Mouse (Mus musculus): ENCODE data around the gene Csf3r. TPM values are rescaled to one million over a fixed set of nuclear protein-coding genes. Genes with fewer than 3 reads are reported as not detected.

Gene Csf3r
- polyA plus RNA-seq, 1 experiment: 2.2 TPM

DNA sequence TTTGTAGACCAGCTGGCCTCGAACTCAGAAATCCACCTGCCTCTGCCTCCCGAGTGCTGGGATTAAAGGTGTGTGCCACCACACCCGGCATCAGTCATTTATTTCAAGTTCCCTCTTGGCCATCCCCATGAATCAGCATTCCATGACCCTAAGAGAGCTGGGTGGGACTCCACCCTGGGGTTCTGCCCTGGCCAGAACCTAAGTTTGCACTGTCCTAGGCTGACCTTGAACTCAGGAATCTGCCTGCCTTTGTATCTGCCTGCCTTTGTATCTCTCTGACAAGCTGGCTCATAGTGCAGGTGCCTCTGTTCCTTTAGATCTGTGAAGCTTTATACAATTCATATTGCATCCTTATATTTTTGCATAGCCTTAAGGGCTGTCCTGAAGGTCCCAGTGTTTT, 32.1 kb upstream of the Csf3r start:
- 63% methylated on average over 3 of the region's 3 CpGs for WGBS
- Histone ChIP-seq H3K27me3 (replicated peaks; ENCODE audit: control insufficient read depth, insufficient read depth, low read length) (no peaks in the 10 kb centered on the region; the same call in 1 of the 2 replicates), H3K4me1 (ENCODE audit: control insufficient read depth, insufficient read depth, low read length) (no peaks in the 10 kb centered on the region), H3K27ac (ENCODE audit: insufficient read depth, low read depth, low read length) (no peak overlapping the region), H3K36me3 (ENCODE audit: control insufficient read depth, insufficient read depth, low read length) (no peaks in the 10 kb centered on the region), H3K4me3 (ENCODE audit: insufficient read depth, low read depth, low read length) (no peak overlapping the region)
- TF ChIP-seq POLR2A (IDR thresholded peaks at IDR 0.05; ENCODE audit: low read depth, low read length) (no peak), CTCF (conservative IDR thresholded peaks at IDR 0.05; ENCODE audit: insufficient read depth, insufficient read length, low read depth, low read length) (no peak)
- DNase-seq: no peak

DNA sequence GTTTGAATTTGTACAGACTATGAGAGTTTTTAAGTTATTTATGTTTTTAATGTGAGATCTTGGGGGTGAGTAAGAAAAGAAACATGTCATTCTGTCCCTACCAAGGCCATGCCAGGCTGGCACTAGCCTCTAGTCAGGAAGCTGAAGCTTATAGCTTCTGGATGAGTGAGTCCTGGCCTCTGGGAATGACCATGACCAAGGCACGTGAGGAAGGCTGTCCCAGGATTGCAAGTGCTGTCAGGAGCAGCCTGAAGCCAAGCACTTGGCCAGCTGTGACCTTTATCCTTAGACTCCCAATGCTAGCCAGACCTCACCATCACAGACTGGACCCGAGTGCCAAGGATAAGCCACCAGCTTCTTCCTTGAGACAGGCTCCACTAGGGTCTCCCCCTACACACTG, 31.4 kb upstream of the Csf3r start:
- WGBS: 22% methylated on average over 2 of the region's 2 CpGs

DNA sequence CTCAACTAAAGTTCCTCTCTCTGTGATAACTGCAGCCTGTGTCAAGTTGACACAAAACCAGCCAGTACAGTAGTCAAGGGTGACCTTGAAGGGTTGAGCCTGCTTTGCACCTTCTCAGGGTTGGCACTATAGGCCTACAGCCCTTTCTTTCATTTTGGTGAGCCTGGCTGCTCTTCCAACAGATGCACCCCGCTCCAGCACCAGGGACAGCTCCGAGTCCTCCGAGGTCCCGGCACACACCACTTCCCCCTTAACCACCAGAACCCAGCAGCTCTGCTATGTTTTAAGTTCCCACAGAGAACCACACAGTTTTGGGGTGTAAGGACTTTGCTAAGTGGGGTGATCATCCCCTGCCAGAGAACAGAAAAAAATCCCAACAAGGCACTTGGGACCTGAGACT, 27.8 kb upstream of the Csf3r start:
- Histone ChIP-seq H3K4me3 (ENCODE audit: insufficient read depth, low read depth, low read length) (no peak overlapping the region), H3K36me3 (ENCODE audit: control insufficient read depth, insufficient read depth, low read length) (no peaks in the 10 kb centered on the region), H3K27me3 (replicated peaks; ENCODE audit: control insufficient read depth, insufficient read depth, low read length) (no peaks in the 10 kb centered on the region), H3K27ac (ENCODE audit: insufficient read depth, low read depth, low read length) (no peak overlapping the region), H3K4me1 (ENCODE audit: control insufficient read depth, insufficient read depth, low read length) (no peaks in the 10 kb centered on the region)
- 7% methylated on average over 4 of the region's 4 CpGs for WGBS
- no peak for DNase-seq
- TF ChIP-seq CTCF (conservative IDR thresholded peaks at IDR 0.05; ENCODE audit: insufficient read depth, insufficient read length, low read depth, low read length) (no peak), POLR2A (IDR thresholded peaks at IDR 0.05; ENCODE audit: low read depth, low read length) (no peak)

More for the DNA sequence above, 31.4 kb upstream of the Csf3r start:
- no peak for DNase-seq
- TF ChIP-seq CTCF (conservative IDR thresholded peaks at IDR 0.05; ENCODE audit: insufficient read depth, insufficient read length, low read depth, low read length): no peak
- TF ChIP-seq POLR2A (IDR thresholded peaks at IDR 0.05; ENCODE audit: low read depth, low read length): no peak
- Histone ChIP-seq H3K27me3 (replicated peaks; ENCODE audit: control insufficient read depth, insufficient read depth, low read length) (no peaks in the 10 kb centered on the region; the same call in 1 of the 2 replicates), H3K36me3 (ENCODE audit: control insufficient read depth, insufficient read depth, low read length) (no peaks in the 10 kb centered on the region), H3K27ac (ENCODE audit: insufficient read depth, low read depth, low read length) (no peak overlapping the region), H3K4me3 (ENCODE audit: insufficient read depth, low read depth, low read length) (no peak overlapping the region), H3K4me1 (ENCODE audit: control insufficient read depth, insufficient read depth, low read length) (no peaks in the 10 kb centered on the region)

DNA sequence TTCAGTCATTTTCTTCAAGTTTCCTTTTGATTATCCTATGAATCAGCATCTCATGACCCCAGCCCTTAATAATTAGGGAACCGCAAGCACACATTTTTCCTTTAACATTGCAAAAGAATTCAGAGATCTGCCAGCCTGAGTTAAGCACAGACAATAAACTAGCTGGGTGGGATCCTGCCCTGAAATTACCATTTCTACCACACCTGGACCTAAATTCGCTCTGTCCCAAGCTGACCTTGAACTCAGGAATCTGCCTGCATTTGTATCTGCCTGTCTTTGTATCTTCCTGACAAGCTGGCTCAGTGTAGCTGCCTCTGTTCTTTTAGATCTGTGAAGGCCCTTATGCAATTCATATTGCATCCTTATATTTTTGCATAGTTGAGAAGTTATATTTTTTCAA, 26.5 kb upstream of the Csf3r start:
- no peak overlapping the region for H3K27ac ChIP-seq (ENCODE audit: insufficient read depth, low read depth, low read length)
- H3K36me3 ChIP-seq (ENCODE audit: control insufficient read depth, insufficient read depth, low read length): no peaks in the 10 kb centered on the region
- no peaks in the 10 kb centered on the region for H3K27me3 ChIP-seq (replicated peaks; ENCODE audit: control insufficient read depth, insufficient read depth, low read length)
- TF ChIP-seq CTCF (conservative IDR thresholded peaks at IDR 0.05; ENCODE audit: insufficient read depth, insufficient read length, low read depth, low read length) (no peak), POLR2A (IDR thresholded peaks at IDR 0.05; ENCODE audit: low read depth, low read length) (no peak)
- DNase-seq: no peak
- 91% methylated on average over 2 of the region's 2 CpGs for WGBS
- no peak overlapping the region for H3K4me3 ChIP-seq (ENCODE audit: insufficient read depth, low read depth, low read length)
- no peaks in the 10 kb centered on the region for H3K4me1 ChIP-seq (ENCODE audit: control insufficient read depth, insufficient read depth, low read length)

DNA sequence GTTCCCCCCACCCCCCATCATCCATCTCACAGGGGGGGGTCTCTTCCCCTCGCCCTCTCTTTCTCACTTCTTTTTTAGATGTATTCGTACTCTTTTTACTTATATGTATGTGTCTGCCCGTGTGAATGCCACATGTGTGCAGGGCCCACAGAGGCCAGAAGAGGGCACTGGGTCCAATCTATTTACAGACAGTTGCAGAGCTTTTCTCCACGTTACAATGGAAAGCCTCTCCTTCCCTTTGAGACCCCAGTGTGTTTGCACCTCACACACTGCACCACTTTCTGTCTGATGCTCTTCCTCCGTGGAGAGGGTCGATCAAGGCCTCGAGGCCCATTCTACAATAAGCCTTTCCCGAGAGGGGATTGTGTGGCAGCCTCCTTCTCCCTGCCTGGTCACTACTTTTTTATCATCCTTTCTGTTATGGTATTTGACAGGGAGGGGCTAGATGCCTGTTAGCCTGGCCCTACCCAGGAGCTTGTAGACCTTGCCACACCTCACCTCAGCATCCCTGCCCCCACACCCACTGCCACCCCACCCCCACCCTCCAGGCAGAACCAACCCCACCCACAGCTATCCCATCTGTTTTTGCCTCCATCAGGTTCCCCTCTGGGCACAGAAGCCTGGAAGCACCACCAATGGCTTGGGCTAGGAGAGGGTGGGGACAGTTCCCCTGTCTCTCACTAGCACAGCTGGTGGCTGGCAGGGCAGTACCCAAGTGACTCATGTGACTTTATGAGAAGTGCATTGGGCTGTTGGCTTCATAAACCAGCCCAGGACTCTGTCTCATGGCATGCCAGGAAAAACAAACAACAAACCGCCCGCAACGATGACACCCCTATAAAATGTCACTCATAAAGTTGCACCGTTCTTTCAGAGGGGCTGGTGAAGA, 22.8 kb upstream of the Csf3r start:
- Histone ChIP-seq H3K4me1 (ENCODE audit: control insufficient read depth, insufficient read depth, low read length) (no peaks in the 10 kb centered on the region), H3K27me3 (replicated peaks; ENCODE audit: control insufficient read depth, insufficient read depth, low read length) (no peaks in the 10 kb centered on the region), H3K36me3 (ENCODE audit: control insufficient read depth, insufficient read depth, low read length) (no peaks in the 10 kb centered on the region), H3K27ac (ENCODE audit: insufficient read depth, low read depth, low read length) (no peak overlapping the region), H3K4me3 (ENCODE audit: insufficient read depth, low read depth, low read length) (no peak overlapping the region)
- no peak for TF ChIP-seq POLR2A (IDR thresholded peaks at IDR 0.05; ENCODE audit: low read depth, low read length)
- TF ChIP-seq CTCF (conservative IDR thresholded peaks at IDR 0.05; ENCODE audit: insufficient read depth, insufficient read length, low read depth, low read length): no peak
- WGBS: 68% methylated on average over 12 of the region's 12 CpGs
- DNase-seq: no peak

DNA sequence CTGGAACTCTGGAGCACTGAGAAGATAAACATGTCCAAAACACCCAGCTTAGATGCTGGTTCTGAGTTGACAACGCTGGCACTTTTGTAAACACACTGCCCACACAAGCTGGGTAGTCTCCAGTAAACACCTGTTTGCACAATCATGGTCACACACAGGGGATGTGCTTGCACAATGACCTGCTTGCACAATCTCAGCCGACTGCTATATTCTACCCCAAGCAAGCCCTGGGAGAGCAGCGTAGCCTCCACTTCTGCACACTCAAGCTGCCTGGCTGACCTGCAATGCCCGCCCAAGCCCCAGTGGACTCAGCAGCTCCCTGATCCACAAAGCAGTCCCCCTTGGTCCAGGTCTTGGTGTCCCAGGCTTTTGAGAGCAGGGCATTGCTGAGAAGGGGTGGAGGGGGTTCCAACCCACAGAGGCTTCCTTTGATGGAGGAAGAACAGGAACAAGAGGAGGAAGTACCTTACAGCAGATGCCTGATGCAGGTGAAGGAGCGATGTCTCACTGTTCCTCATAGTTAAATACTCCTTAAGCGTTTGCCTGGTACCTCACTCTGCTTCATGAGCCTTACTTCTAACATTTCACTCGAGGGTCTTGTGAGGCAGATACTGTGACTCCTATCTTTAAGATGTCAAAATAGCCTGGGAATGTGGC, 6.5 kb upstream of the Csf3r start:
- H3K27ac ChIP-seq (ENCODE audit: insufficient read depth, low read depth, low read length): no peak overlapping the region
- DNase-seq: no peak
- WGBS: 79% methylated on average over 7 of the region's 7 CpGs

DNA sequence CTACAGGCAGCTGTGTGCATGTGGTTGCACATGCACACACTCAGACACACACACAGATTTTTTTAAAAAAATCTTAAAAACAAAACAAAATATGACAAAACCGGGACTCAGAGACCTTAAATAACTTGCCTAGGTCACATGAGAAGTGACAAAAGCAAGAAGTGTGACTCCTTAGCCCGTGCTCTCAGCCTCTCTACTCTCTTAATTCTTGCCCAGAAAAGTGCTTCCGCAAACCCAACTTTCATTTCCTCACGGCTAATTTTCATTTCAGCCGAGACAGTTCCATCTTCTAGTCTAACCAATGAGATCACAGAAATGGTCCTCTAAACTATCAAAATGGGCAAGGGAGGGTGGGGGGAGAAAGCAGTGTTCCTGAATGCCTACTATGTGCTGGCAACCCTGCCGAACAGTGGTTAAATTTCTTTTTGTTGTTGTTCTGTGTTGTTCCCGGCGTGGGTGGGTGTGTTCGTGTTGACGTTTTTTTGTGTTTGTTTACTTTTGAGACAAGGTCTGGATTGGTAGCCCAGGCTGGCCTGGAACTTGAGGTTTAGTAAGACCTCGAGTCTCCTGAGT, 5.3 kb upstream of the Csf3r start:
- no peak overlapping the region for H3K27ac ChIP-seq (ENCODE audit: insufficient read depth, low read depth, low read length)
- no peaks in the 10 kb centered on the region for H3K4me1 ChIP-seq (ENCODE audit: control insufficient read depth, insufficient read depth, low read length)
- TF ChIP-seq POLR2A (IDR thresholded peaks at IDR 0.05; ENCODE audit: low read depth, low read length) (no peak), CTCF (conservative IDR thresholded peaks at IDR 0.05; ENCODE audit: insufficient read depth, insufficient read length, low read depth, low read length) (no peak)
- H3K36me3 ChIP-seq (ENCODE audit: control insufficient read depth, insufficient read depth, low read length): no peaks in the 10 kb centered on the region
- peak; percentile 8 for DNase-seq
- H3K4me3 ChIP-seq (ENCODE audit: insufficient read depth, low read depth, low read length): no peak overlapping the region
- 75% methylated on average over 11 of the region's 11 CpGs for WGBS
- H3K27me3 ChIP-seq (replicated peaks; ENCODE audit: control insufficient read depth, insufficient read depth, low read length): no peaks in the 10 kb centered on the region

More for the DNA sequence above, 6.5 kb upstream of the Csf3r start:
- Histone ChIP-seq H3K27me3 (replicated peaks; ENCODE audit: control insufficient read depth, insufficient read depth, low read length) (no peaks in the 10 kb centered on the region), H3K4me1 (ENCODE audit: control insufficient read depth, insufficient read depth, low read length) (no peaks in the 10 kb centered on the region), H3K36me3 (ENCODE audit: control insufficient read depth, insufficient read depth, low read length) (no peaks in the 10 kb centered on the region), H3K4me3 (ENCODE audit: insufficient read depth, low read depth, low read length) (no peak overlapping the region)
- no peak for TF ChIP-seq POLR2A (IDR thresholded peaks at IDR 0.05; ENCODE audit: low read depth, low read length)

All from kidney, adult 2 months (tissue).